Mouse (Mus musculus): ENCODE data around the gene Atp6v1c2. TPM values are rescaled to one million over a fixed set of nuclear protein-coding genes. Genes with fewer than 3 reads are reported as not detected.

Atp6v1c2 gene
- not detected in 2 replicates for polyA plus RNA-seq (2012; ENCODE audit: insufficient read depth, low replicate concordance)

GRCm38 (mm10) chr12:17329259-17329658, at the start of gene Atp6v1c2:
TSS of gene Atp6v1c2 (minus strand) at chr12:17329359.
- Histone ChIP-seq H3K4me3 (replicated peaks) (no peak within 1 kb of the TSS), H3K9me3 (no peaks in the 10 kb centered on the region), H3K27me3 (replicated peaks) (peaks cover 51% of the 10 kb centered on the region), H3K36me3 (replicated peaks; ENCODE audit: low read length) (no peaks in the 10 kb centered on the region), H3K4me1 (peaks cover 10% of the 10 kb centered on the region)
- TF ChIP-seq GATA1 (IDR thresholded peaks at IDR 0.05; ENCODE audit: borderline replicate concordance, low read length), result no peak
- TF ChIP-seq FLI1 (IDR thresholded peaks at IDR 0.05; ENCODE audit: low read length), result no peak

GRCm38 (mm10) chr12:17376521-17376920, 47.4 kb upstream of the Atp6v1c2 start:
- Histone ChIP-seq H3K4me3 (replicated peaks) (no peak overlapping the region), H3K36me3 (replicated peaks; ENCODE audit: low read length) (peaks cover 99% of the 10 kb centered on the region), H3K27me3 (replicated peaks) (no peaks in the 10 kb centered on the region), H3K4me1 (peaks cover 54% of the 10 kb centered on the region), H3K9me3 (no peaks in the 10 kb centered on the region)
- TF ChIP-seq FLI1 (IDR thresholded peaks at IDR 0.05; ENCODE audit: low read length) (no peak), GATA1 (IDR thresholded peaks at IDR 0.05; ENCODE audit: borderline replicate concordance, low read length) (no peak)

- Histone ChIP-seq H3K27me3 (replicated peaks) (no peaks in the 10 kb centered on the region), H3K4me1 (peaks cover 48% of the 10 kb centered on the region), H3K36me3 (replicated peaks; ENCODE audit: low read length) (peaks cover 95% of the 10 kb centered on the region), H3K9me3 (no peaks in the 10 kb centered on the region), H3K4me3 (replicated peaks) (no peak overlapping the region)
- no peak for TF ChIP-seq FLI1 (IDR thresholded peaks at IDR 0.05; ENCODE audit: low read length)
- no peak for TF ChIP-seq GATA1 (IDR thresholded peaks at IDR 0.05; ENCODE audit: borderline replicate concordance, low read length)
Observed at GRCm38 (mm10) chr12:17375243-17375642, 46.1 kb upstream of the Atp6v1c2 start.

DNA sequence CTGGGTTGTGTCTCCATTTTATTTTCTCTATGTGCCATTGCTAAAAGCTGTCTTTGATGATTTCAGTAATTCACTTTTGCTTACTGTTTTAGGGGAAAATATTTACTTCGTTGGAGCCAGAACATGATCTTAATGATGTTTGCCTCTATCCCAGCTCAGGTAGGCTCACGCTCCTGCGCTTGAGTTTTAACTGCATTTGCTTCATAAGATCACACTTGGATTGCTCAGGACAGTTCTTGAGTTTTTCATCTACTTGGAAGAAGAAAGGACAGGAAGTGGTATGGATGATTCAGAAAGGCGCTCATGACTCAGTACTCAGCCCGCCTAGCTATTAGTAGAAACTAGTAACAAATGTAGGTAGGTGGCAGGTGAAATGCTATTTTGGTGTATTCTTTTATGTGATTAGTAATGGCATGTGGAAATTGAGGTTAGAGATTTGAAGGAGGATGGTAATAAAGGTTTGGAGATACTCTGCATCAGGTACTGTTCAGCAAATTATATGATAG, 44.4 kb upstream of the Atp6v1c2 start:
- Histone ChIP-seq H3K9me3 (no peaks in the 10 kb centered on the region), H3K4me1 (peaks cover 45% of the 10 kb centered on the region), H3K36me3 (replicated peaks; ENCODE audit: low read length) (peaks cover 95% of the 10 kb centered on the region), H3K4me3 (replicated peaks) (no peak overlapping the region), H3K27me3 (replicated peaks) (no peaks in the 10 kb centered on the region)
- TF ChIP-seq FLI1 (IDR thresholded peaks at IDR 0.05; ENCODE audit: low read length), result no peak
- TF ChIP-seq GATA1 (IDR thresholded peaks at IDR 0.05; ENCODE audit: borderline replicate concordance, low read length), result no peak

DNA sequence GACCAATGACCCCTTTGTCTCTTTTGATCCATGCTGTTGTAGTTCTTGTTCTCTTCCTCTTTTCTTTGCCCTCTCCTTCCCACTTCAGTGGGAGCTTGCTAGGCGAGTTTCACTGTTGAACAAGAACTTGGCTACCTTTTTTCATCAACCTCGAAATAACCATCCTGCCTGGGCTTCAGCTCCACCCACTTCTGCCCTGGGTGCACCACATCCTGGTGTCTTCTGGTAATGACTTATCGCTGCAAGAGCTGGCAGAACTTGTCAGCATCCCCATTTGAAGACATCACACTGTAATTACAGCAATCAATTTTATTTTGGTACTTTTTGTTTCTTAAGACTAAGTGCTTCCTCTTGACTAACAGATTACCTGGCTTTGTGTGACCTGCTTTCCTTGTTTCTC, 43.5 kb upstream of the Atp6v1c2 start:
- H3K4me1 ChIP-seq, result peaks cover 44% of the 10 kb centered on the region
- no peaks in the 10 kb centered on the region for H3K27me3 ChIP-seq (replicated peaks)
- no peak overlapping the region for H3K4me3 ChIP-seq (replicated peaks)
- peaks cover 94% of the 10 kb centered on the region for H3K36me3 ChIP-seq (replicated peaks; ENCODE audit: low read length)
- no peaks in the 10 kb centered on the region for H3K9me3 ChIP-seq
- TF ChIP-seq FLI1 (IDR thresholded peaks at IDR 0.05; ENCODE audit: low read length) (no peak), GATA1 (IDR thresholded peaks at IDR 0.05; ENCODE audit: borderline replicate concordance, low read length) (no peak)

GRCm38 (mm10) chr12:17371589-17372235, 42.6 kb upstream of the Atp6v1c2 start:
- Histone ChIP-seq H3K4me3 (replicated peaks) (no peak overlapping the region), H3K4me1 (peaks cover 42% of the 10 kb centered on the region), H3K27me3 (replicated peaks) (no peaks in the 10 kb centered on the region), H3K36me3 (replicated peaks; ENCODE audit: low read length) (peaks cover 92% of the 10 kb centered on the region), H3K9me3 (no peaks in the 10 kb centered on the region)
- no peak for TF ChIP-seq GATA1 (IDR thresholded peaks at IDR 0.05; ENCODE audit: borderline replicate concordance, low read length)
- no peak for TF ChIP-seq FLI1 (IDR thresholded peaks at IDR 0.05; ENCODE audit: low read length)

DNA sequence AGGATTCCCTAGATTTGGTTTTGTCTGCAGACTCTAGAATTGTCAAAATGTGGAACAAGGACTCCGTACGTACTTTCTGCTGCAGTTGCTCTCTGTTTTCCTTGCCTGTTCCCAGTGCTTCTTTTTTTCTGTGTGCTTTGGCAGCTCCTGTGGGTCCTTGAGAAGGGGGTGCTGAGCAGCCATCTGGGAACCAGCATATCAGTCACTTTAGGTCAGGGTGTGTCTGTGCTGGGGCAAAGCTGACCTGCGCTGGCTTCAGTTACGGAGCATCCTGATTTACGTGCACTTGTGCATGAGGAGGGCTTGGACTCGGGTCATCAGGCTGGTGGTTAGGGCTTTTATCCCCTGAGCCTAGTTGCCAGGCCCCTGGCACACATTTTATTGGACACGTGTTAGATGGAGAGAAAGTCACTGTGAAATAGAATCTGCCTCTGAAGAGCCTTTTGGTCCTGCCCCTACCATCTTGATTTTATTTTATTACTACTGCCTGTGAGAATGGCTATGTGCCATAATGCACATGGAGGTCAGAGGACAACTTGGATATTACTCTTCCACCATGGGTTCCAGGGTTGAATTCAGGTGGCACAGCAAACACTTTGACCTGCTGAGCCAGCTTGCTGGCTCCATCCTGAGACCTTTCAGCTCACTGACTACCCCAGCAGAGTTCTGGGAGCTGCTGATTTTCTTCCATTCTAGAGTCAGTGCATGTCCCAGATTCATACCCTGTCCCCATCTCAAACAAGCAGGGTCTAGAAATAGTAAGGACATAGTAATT, 40.6 kb upstream of the Atp6v1c2 start:
- TF ChIP-seq GATA1 (IDR thresholded peaks at IDR 0.05; ENCODE audit: borderline replicate concordance, low read length), result no peak
- TF ChIP-seq FLI1 (IDR thresholded peaks at IDR 0.05; ENCODE audit: low read length), result no peak
- H3K4me3 ChIP-seq (replicated peaks), result no peak overlapping the region
- H3K36me3 ChIP-seq (replicated peaks; ENCODE audit: low read length), result peaks cover 81% of the 10 kb centered on the region

GRCm38 (mm10) chr12:17369111-17369510, 40.0 kb upstream of the Atp6v1c2 start:
- Histone ChIP-seq H3K27me3 (replicated peaks) (no peaks in the 10 kb centered on the region), H3K9me3 (no peaks in the 10 kb centered on the region), H3K36me3 (replicated peaks; ENCODE audit: low read length) (peaks cover 79% of the 10 kb centered on the region), H3K4me1 (peaks cover 28% of the 10 kb centered on the region), H3K4me3 (replicated peaks) (no peak overlapping the region)
- TF ChIP-seq GATA1 (IDR thresholded peaks at IDR 0.05; ENCODE audit: borderline replicate concordance, low read length) (no peak), FLI1 (IDR thresholded peaks at IDR 0.05; ENCODE audit: low read length) (no peak)

More for the DNA sequence above, 40.6 kb upstream of the Atp6v1c2 start:
- Histone ChIP-seq H3K27me3 (replicated peaks) (no peaks in the 10 kb centered on the region), H3K9me3 (no peaks in the 10 kb centered on the region), H3K4me1 (peaks cover 35% of the 10 kb centered on the region)

DNA sequence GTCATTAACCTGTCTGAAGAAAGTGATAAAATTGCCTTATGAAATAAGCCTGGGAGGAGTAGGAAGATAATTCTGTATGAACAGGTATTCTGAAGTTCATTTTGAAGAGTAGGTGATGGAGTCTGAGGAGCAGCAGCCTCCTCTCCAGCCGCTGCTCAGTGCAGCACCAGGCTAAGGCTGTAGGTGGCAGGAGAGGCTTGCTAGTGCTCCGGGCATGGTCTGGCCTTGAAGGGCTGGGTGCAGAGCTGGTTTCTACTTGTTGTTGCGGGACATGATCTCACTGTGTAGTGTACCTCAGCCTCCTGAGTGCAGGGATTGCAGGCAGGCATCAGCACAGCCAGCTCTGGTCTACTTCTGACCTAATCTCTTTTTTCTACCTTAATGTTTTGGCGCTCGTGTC, 37.8 kb upstream of the Atp6v1c2 start:
- Histone ChIP-seq H3K36me3 (replicated peaks; ENCODE audit: low read length) (peaks cover 79% of the 10 kb centered on the region), H3K27me3 (replicated peaks) (no peaks in the 10 kb centered on the region), H3K9me3 (no peaks in the 10 kb centered on the region), H3K4me3 (replicated peaks) (no peak overlapping the region), H3K4me1 (peaks cover 7% of the 10 kb centered on the region)
- no peak for TF ChIP-seq GATA1 (IDR thresholded peaks at IDR 0.05; ENCODE audit: borderline replicate concordance, low read length)
- TF ChIP-seq FLI1 (IDR thresholded peaks at IDR 0.05; ENCODE audit: low read length), result no peak

- H3K36me3 ChIP-seq (replicated peaks; ENCODE audit: low read length), result peaks cover 85% of the 10 kb centered on the region
- H3K27me3 ChIP-seq (replicated peaks), result no peaks in the 10 kb centered on the region
Observed at GRCm38 (mm10) chr12:17362316-17362715, 33.2 kb upstream of the Atp6v1c2 start.

More at GRCm38 (mm10) chr12:17362316-17362715, 33.2 kb upstream of the Atp6v1c2 start:
- TF ChIP-seq GATA1 (IDR thresholded peaks at IDR 0.05; ENCODE audit: borderline replicate concordance, low read length) (no peak), FLI1 (IDR thresholded peaks at IDR 0.05; ENCODE audit: low read length) (no peak)
- Histone ChIP-seq H3K4me1 (peaks cover 7% of the 10 kb centered on the region), H3K4me3 (replicated peaks) (no peak overlapping the region), H3K9me3 (no peaks in the 10 kb centered on the region)
